Mouse (Mus musculus) c-Kit-negative CD71-positive TER-119-positive erythroid progenitor cells, embryonic 14.5 days (primary cell): ENCODE measurements around the gene Dph1.

ENCODE experiments used
- DNase-seq: peaks from one replicate; pipeline ENCODE4 v3.0.0-alpha.2; 2013; ENCODE audit warnings: low read depth, low spot score

The Dph1 gene

DNA sequence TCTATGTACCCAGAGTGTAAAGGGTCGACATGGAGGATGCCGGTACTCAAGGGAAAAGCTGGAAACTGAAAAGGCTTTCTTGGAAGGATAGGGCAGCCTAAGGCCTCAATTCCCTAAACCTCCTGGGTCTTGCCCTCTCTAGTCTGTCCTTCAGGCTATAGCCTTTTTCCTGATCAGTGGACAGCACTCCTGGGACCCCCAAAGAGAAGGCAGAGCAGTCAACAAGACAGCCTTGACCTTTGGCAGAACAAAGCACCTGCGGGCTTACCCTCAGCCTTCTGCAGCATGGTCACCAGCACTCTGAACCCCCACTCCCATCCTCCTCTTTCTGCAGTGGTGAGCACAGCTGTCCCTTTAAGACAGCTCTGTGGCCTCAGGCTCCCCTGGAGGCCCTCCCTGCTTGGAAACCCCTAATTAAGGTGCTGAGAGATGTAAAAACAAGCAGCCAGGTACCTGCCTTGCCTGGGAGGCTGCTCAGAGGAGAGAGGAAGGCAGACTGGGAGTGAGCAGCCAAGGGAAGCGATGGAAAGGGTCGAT, at the start of gene Dph1:
Gene Dph1, minus strand, starts transcription at position 337 of the 537 bp plus-strand sequence.
- DNase-seq: no peak

DNA sequence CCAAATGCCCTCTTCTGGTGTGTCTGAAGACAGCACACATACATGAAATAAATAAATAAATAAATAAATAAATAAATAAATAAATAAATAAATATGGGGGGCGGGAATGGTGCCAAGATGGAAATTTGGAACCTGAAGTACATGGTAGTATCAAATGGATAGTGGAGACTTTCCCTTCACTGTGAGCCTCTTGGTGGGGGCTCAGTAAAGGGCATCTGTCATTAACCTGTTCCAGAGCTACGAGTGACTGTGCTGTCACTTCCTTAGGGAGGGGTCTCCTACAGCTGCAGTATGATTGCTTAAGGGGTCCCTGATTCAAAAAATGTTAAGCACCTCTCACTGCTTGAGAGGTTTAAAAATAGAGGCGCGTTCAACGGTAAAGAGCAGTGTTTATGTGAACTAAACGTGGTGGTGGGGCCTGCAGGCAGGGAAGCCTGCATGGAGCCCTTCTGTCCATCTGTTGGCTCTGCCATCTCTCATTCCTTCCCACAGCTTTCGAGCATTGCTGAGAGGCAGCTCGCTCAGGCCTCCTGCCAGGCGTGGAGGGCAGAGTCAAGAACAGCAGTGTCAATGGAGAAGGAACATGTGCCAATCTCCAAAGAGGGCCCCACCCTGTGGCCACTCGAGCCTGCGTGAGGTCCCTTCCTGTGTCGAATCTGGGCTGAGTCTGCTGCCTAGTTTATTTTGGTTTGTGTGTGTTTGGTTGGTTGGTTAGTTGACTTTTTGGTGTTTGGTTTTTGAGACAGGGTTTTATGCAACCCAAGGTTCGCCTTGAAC, 49.3 kb upstream of the Dph1 start:
- DNase-seq: no peak

DNA sequence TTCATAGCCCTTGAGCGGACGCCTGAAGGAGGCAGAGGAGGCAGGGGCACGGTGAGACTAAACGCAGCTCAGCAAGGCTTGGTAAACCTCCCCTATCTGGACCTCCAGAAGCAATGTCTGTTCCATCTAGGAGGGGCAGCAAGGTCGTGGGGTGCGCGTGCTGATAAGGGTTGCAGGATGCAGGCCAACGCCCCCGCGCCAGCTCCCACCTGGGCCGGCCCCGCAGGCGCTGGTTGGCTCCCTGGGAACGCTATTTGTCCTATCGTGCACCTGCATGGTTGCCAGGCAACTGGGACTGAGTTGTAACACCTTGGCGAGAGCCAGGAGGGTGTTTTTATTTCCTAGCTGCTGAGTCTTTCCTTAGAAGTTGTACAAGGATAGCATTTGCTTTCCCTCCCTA, 43.7 kb upstream of the Dph1 start:
- DNase-seq: peak; percentile 44

DNA sequence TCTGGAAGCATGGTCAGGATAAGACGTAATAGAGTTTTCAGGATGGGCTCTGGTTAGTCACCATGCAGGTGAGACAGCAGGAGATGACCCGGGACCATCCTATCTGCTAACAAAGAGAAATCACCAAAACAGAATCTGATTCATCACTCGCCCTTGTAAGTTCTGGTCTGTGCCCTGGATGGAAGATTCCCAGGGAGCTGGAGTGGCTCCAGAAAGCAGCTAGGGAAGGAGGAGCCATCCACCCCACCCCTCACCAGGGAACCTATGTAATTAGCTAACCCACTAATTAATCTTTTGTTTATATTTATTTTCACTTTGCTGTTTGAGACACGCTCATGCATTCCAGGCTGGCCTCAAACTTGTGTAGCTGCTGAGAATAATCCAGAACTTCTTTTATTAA, 41.4 kb upstream of the Dph1 start:
- DNase-seq: no peak

DNA sequence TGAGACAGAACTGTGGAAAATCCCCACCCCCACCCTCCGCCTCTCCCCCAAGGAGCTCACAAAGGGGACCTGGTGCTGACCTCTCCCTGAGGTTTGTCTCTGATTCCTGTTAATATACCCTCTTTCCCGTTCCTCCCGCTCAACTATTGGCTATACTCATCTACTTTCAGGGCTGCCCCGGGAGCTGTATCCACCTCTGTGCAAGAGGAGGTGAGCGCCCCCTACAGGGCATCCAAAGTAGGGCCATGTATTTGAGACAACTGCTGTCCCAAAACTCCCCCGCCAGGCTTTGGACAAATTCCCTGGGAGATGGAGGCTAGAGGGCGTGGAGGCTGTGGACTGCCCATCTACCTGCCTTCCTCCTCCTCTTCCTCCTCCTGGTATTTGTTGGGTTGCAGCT, 40.7 kb upstream of the Dph1 start:
- DNase-seq: peak; percentile 40

DNA sequence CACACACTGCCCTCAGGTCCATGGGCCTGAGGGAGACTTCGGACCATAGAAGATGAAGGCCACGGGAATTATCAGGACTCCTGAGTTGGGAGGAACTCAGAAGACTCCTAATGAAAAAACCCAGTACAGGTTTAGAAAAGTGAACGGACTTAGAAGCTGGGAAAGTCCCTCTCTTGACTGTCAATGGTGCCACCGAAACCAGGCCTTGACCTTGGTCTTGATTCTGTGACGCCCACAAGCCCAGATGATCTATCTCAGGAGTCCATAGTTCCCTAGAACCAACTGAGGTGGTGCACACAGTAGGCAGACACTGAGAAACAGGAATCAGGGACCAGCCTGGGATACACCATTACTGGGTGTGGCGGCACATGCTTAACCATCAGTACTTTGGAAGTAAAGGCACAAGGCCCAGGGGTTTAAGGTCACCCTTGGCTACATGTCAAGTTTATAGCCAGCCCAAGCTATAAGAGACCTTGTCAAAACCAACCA, 39.3 kb upstream of the Dph1 start:
- no peak for DNase-seq

DNA sequence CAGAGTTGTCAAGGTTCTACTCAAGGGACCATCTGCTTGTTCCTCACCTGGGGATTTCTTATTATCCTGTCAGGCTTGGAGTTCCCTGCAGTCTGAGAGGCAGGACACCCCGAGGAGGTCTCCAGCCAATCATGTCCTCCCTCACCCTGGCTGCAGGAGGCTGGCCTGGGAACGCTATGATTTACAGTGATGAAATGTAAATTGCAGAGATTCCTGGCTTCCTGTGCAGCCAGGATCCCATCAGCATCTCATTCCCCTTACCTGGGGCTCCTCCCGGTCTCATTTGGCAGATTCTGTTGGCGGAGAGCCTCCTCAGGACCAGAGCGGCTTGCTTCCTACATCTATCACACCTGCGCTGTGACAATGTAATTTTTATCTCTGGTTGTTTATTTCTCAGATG, 38.2 kb upstream of the Dph1 start:
- no peak for DNase-seq

DNA sequence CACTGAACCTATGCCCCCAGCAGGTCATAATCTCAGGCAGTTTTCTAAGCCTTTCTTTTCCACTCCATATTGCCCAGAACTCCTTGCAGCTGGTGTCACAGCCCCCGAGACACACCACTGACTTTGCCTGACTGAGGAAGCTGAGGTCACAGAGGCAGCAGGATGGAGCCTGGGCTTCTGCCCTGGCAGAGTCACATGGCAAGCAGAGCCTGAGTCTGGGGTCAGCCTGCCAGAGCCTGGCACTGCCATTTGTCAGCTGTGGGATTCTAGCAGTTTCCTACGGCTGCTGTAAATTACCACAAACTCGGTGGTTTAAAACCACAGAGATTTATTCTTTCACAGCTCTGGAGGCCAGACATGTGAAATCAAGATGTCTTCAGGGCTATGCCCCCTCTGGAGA, 36.6 kb upstream of the Dph1 start:
- DNase-seq: no peak

DNA sequence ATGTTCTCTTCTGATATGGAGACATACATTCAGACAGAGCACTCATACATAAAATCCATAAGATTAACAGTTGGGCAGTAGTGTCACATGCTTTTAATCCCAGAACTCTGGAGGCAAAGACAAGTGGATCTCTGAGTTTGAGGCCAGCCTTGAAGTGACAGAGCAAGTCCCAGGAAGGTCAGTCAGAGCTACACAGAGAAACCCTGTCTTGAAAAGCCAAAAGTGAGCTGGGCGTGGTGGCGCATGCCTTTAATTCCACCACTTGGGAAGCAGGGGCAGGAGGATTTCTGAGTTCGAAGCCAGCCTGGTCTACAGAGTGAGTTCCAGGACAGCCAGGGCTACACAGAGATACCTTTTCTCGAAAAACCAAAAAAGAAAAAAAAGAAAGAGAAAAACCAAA, 33.8 kb upstream of the Dph1 start:
- no peak for DNase-seq

DNA sequence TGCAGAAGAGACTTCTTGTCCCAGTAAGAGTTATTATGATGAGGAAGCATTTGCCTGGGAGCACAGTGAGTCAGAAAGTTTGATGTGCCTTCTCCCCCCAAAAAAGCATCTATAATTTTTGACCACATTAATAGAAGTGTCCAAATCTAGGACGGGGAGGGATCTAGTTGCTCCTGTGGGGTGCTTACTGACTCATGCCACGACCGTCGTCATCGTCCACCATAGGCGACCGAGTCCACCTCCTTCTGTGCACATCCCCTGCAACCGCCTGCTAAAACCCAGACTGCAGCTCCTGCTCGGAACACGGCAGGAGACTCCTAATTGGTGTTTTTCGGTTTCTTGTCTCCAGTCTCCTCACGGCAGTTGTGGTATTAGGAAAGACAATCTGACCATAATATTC, 33.0 kb upstream of the Dph1 start:
- no peak for DNase-seq

DNA sequence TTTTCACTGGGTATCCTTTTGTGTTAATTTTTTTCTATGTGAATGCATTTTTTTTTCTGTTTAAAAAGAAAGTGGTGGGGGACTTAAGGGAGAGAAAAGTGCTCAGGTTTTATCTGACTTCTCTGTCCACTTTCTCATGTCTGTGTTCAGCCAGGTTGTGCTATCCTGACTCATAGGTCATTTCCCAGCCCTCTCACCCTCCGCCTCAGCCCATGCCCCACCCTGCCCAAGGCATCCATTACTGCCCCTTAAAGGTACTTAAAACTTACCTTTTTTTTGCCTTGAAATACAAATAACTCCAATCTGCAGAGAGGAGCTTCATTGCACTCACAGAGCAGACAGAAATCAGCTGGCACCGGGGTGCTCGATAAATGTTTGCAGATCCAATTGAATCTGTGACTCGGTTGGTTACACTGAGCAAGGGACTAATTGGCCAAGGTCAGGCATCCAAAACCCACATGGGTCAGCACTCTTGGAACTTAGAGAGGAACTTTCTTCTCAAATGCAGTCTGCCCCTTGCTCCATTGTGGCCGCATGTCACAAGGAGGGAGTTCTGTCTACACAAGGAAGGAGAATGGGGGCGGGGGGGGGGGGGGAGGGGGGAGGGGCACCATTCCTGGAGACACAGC, 29.6 kb upstream of the Dph1 start:
- DNase-seq: no peak

DNA sequence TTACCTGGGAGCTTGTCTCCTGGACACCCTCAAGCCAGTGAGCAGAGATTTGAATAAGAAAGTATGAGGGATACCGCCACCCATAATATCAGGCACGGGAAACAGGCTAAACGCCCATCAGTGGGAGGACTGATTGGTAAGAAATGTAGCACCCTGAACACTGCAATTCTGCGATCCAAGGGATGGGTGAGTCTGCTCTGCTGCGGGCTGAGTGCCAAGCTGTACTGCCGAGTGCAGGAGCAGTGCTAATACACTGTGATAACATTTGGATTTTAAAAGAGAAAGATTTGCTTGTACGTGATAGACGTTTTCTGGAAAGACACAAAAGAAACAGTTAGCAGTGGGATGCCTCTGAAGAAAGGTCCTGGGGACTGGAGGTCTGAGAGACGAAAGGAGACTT, 29.1 kb upstream of the Dph1 start:
- DNase-seq: no peak

DNA sequence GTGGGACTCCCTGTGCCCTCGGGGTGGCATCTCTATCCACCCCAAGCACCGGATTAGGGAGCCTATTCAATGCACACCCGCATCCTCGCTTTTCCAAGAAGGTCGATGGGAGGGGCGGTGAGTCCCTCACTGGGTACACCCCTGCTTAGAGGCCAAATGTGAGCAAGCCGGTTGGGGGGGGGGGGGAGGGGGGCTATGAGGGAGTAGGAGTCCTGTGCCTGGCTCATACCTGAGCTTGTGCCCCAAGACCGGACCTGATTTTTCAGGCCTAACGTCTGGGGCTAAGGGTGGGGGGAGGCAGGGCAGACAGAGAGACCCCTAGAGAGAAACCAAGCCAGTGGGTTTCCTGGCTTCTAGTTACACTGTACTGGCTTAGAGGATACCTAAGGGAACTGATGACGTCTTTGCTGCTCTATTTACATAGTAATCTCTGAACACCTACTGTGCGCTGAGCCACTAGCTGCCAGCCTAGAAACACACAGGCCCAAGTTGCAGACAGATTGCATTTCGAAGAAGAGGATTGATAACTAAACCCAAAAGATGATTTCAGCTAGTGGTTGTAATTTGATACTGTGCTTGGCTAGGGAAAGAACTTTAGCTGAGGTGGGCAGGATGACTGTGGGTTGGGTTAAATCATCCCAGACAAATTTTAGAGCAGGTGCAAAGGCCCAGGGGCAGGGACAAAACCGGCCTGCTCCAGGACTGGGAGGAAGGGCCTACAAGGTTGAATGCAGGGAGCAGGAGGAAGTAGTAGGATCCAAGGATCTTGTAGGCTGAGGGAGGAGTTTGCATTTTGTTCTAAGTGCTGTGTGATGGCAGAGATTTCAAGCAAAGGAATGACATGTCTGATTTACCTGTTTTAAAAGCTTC, 23.3 kb upstream of the Dph1 start:
- no peak for DNase-seq

DNA sequence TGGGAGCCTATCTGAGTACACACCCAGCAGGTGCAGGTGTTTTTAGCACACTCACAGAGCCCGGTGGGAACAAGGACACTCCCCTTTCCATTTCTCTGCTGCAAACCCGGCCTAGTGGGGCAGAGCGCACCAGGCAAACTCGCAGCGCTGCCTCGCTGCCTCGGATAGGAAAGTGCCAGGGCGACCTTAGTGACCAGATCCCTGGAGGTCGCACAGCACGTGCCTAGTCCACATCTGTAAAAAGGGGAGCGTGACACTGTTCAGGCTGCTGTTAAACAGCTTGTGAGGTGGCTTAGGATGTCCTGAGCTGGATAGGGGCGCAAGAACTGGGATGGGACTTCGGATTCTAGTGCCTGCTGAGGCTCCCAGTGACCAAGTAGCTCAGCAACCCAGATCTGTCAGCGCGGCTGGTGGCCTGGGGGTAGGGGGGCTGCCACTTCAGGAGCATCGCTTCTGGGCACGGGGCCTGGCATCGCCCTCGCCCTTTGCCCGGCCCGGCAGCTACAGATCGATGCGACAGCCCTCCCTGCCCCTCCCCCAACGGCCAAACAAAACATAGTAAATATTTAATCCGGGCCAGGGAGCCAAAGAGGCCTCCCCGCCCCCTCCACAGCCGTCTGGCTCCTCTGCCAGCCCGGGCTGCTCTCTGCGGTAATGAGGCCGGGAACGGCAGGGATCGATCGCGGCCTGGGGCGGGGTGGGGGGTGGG, 22.5 kb upstream of the Dph1 start:
- DNase-seq: no peak

DNA sequence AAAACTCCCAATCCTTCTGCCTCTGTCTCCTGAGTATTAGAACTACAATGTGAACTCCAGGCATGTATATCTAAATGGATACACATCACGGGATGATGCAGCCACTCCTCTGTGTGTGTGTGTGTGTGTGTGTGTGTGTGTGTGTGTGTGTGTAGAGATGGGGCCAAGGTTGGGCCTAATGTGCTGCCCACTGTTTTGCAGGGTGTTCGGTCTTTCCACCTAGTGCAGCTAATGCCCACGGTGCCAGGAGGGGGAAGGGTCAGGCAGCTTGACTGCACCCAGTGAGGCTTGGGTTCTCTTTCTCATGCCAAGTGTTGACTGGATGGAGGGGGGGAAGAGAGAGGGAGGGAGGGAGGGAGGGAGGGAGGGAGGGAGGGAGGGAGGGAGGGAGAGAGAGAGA, 21.8 kb upstream of the Dph1 start:
- DNase-seq: no peak

DNA sequence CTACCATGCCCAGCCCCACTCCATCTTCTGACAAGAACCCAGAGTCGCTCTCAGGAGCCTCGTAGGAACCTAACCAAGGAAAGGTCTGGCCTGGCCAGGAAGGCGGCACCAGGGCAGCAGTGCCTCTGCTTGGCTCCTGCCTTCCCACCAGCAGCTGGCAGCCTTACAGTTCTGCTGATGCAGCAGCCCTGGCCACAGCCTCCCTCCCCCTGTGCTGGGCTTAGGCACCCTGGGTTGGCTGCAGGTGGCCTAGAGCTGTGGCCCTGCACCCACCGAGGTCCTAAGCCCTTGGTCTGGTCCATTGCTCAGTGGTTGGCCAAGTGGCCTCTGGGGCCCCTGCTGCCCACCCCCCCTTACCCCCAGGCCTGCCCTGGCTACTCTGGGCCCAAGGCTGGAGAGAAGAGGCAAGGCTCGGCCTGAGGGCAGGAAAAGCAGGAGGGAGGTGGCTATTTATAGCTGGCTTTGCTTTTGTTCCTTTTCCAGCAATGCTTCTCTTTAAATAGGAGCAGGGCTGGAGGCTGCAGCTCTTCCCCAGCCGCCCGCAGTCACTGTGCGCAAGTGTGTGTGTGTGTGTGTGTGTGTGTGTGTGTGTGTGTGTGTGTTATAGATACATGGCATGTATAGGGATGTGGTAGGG, 21.1 kb upstream of the Dph1 start:
- no peak for DNase-seq

DNA sequence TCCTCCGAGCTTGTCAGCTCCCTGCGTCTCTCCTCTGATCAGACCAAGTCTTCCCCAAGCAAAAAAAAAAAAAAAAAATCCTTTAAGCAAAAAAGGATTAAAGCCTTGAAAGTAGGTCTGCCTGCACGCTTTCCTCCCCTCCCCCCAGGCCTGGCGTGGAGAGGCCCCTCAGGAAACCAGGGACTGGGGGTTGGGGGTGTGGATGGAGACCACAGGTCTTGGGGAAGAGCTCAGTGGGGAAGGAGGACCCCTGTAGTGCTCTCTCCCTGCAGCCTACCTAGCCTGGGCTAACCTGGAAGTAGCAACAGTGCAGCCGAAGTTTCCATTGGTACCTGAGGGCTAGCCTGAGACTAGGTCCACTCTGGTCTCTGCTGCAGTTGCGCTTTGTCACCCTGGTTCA, 19.7 kb upstream of the Dph1 start:
- DNase-seq: no peak

DNA sequence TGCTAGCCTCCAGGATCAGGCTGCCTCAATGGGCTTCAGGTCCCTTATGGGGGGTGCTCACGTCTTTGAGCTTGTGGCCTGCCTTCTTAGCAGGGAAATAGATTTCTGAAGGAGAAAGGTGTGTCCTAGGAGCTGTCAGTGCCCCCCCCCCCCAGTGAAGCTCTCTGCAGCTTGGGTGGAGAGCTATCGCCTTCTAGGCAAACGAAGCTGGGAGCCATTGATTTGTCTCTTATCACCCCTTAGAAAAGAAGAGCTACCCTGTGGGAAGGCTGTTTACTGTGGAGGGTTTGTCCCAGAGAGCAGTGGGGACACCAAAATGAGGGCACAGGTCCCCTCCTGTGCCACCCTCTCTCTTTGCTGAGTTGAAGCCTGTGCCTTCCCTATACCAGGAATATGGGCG, 19.1 kb upstream of the Dph1 start:
- no peak for DNase-seq

DNA sequence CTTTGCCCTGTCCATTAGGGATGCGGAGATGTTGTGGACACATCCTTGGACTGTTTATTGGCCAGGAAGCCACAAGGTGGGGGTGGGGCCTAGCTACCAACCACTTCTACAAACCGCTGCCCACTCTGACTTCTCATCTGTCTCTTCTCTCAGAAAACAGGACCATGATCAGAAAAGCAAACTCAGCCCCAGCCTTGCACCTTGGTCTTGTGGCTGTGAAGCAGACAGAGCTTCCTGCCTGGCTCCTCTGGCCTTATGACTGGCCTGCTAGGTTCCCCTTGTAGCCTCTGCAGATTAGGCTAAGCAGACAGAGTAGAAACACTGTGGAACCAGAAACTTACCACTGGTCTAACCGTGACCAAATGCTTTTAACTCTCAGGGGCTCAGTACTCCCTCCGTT, 18.3 kb upstream of the Dph1 start:
- no peak for DNase-seq

DNA sequence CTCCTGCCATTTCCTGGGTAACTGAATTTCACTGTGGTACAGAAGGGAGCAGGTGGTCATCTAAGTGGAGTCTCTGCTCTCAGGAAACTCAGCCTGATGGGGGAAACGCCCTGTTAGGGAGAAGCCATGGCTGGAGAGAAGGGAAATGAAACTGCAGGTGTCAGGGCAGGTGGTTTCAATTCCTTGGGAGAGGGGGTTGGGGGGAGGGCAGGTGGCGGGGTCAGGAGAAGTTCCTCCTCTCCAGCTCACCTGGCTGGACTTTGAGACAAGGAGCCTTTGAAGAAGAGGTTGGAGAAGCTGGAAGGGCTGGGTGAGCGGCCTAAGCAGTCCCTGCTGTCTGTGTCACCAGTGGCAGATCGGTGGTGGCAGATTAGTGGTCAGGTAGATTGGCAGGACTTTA, 15.3 kb upstream of the Dph1 start:
- DNase-seq: no peak

DNA sequence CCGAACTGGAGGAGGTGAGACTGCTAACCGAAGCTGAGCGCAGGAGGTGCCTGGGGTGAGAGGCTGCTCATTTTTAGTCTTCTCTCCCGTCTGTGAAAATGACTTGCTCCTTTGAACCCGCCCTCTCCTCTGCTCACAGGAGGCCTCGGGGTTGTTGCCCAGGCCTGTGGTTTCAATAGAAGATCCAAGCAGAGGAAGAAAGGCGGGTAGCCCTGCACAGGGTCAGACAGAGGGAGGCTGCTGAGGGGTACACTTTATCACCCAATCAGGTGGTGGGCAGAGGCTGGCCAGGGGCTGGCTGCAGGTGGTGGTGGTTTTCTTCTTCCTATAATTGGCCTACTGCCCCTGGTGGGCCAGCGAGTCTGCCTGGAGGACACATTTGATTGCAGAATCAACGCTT, 13.4 kb upstream of the Dph1 start:
- no peak for DNase-seq
